Mouse (Mus musculus) fibroblast of lung, adult 2 months (primary cell): ENCODE results near the gene Mrpl9.
A peak's percentile ranks its signal among the peaks of the same experiment; 100 is the strongest.

ENCODE experiments used
- DNase-seq: peaks from one replicate; pipeline ENCODE4 v3.0.0-alpha.2; 2011; ENCODE audit warnings: low read depth

Mrpl9 gene

DNA sequence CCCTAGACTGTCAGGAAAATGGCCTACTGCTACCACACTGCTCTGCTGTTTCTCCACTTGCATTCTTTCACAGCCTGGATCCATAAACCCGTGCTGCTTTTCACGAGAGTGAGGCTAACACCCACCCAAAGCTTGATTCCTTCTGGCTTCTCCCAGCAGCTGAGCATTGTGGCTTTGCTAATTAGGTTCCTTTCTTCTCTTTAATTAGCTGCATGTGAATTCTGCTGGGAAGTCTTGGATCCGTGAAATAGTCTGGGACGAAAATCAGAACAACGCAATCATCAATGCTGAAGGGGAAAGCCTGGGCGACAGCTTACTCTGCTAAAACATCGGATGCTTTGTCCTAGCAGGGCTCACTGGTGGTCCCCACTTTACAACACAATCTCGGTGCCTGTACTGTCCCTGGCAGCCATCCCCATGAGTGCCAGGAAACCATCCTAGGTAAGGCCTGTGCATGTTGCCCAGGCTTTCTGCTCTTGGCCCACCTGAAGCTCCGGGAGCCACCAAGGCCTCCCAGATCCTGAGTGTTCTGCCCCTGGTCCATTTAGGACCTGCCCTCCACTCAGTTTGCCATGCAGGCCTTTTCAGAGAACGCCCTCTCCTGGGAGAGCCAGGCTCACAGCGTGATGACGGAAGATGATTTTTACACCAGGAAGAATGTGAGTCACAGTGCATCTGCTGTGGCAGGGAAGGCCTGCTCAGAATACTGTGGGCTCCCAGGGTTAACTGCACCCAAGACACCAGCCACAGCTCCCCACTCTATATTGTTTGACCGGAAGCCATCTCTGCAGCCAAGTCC, 22.7 kb downstream of the Mrpl9 start:
- no peak for DNase-seq

DNA sequence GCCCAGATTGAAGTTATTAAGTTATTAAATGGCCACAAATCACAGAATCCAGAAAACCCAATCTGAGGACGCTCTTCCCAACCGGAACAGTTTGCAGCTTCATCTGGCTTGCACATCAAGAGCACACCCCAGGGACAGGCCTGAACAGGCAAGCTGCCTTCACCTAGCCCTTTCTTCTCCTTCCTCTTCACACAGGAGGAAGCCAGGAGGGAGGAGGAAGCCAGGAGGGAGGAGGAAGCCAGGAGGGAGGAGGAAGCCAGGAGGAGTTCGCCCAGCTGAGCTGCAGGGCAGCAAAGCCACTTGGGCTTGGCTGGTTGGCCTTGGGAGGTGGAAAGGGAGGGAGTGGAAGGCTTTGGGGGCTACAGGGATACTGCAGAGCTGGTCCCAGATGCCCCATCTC, 25.8 kb downstream of the Mrpl9 start:
- DNase-seq = no peak

DNA sequence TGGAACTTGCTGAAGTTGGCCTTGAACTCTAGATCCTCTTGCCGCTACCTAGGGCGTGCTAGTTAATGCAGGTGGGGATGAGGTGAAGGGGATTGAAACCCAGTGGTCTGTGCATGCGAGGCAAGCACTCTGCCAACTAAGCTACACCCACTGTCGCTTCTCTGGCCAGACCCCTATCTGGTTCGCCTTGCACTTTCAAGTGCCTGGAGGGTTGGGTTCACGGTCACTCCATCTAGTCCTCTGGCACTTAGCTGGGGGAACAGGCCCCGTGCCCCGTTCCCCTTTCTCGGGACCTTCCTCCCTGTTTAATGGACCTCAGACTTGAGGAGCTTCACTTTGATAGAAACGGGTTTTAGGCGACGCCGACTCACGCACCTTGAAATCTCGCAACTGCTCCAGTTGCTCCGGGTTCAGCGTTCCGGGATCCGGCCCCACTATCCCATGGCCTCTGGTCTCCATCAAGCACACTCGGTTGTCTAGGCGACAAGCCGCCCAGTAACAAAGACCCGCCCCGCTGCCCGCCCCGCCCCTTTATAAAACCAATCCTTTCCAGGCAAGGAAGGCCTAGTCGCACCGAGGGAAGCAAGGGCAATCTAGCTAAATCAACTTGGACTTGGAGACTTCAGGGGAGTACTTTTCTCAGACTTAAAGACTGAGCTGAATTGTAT, 29.5 kb downstream of the Mrpl9 start:
- DNase-seq = no peak

GRCm38 (mm10) chr3:94473115-94473505, 30.0 kb downstream of the Mrpl9 start:
- DNase-seq = no peak

GRCm38 (mm10) chr3:94473567-94474232, 30.6 kb downstream of the Mrpl9 start:
- DNase-seq = no peak

GRCm38 (mm10) chr3:94476301-94477035, 33.4 kb downstream of the Mrpl9 start:
- DNase-seq = no peak

- DNase-seq = no peak
Observed at GRCm38 (mm10) chr3:94477444-94477843, 34.3 kb downstream of the Mrpl9 start.

DNA sequence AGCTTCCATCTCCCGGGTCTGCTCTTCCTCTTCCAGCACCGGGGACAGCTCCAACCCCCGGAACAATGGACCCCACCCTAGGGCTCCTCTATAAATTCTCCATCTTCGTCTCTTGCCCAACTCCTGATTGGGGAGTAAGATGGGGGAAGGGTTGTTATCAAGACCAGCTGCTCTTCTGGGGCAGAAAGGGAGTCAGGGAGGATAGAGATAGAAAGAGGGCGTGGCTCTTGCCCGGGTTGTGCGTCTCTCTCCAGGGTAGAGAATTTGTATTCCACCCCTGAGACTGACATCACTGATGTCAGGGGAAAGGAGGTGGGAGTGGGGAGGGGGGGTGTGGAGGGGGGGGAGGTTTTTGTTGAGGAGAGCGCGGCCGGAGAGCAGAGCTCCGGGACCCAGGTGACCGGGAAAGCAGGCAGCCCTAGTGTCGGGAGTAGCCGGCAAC, 34.9 kb downstream of the Mrpl9 start, which contains the start of gene Celf3:
Celf3 (plus strand) TSS at position 315 of the 442 bp plus-strand sequence.
- no peak for DNase-seq

DNA sequence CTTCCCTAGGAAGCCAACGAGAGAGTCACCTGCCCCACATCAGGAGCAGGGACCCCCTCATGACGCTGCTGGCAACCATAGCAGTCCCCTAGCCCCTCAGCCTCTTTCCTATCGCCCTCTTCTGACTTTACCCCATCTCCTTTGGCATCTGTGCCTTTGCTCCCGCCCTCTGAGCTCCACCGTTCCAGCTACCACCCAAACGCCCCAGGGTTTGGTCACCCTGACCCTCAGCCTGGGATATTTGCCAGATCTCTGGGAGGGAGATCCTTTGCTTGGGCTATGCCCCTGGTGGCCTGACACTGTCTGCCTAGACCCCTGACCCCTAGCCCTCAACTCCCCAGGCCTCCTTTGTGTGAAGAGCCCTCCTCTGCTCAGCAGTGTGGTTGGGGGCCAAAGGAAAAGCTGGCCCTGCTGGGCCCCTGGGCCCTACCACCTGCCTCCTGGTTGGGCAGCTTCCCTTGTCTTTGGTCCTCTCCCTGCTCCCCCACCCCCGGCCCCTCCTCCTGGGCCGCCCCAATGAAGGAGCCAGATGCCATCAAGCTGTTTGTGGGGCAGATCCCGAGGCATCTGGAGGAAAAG, 35.6 kb downstream of the Mrpl9 start:
- no peak for DNase-seq

GRCm38 (mm10) chr3:94479564-94479963, 36.4 kb downstream of the Mrpl9 start:
- no peak for DNase-seq

- DNase-seq = no peak
Observed at GRCm38 (mm10) chr3:94480291-94480884, 37.3 kb downstream of the Mrpl9 start, which contains the start of gene Riiad1. Gene Riiad1, minus strand, starts transcription at chr3:94480341.

GRCm38 (mm10) chr3:94481429-94481828, 38.3 kb downstream of the Mrpl9 start:
- no peak for DNase-seq

GRCm38 (mm10) chr3:94482764-94483385, 39.8 kb downstream of the Mrpl9 start:
- DNase-seq = peak; percentile 79

DNA sequence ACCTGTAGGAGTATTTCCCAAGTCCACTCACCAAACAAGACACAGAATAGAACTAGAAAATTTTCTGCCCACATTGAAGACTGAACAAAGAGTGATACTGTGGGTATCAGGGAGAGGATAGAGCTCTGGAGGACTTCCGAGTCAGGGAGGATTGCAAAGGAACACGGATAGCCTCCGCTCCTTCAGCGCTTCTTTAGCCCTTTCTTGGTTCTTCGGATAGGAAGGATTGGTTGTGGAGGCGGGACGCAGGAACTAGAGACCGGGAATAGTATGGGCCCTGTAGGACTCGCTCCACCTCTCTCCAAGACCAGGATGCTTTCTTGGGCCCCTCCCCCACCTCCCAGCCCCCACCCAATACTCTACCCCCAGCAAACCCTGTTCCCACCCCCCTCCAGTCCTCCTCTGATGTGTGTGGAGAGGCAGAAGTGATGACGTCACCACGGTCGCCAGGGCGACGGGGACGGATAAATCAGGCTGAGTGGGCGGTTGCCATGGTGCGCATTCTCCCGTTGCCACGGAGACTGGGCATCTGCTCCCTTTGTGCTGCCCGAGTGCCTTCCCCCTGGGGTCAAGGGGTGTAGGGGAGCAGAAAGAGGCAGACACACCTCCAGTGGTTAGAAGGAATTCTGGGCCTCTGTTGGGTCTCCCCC, 40.8 kb downstream of the Mrpl9 start:
- DNase-seq = no peak

DNA sequence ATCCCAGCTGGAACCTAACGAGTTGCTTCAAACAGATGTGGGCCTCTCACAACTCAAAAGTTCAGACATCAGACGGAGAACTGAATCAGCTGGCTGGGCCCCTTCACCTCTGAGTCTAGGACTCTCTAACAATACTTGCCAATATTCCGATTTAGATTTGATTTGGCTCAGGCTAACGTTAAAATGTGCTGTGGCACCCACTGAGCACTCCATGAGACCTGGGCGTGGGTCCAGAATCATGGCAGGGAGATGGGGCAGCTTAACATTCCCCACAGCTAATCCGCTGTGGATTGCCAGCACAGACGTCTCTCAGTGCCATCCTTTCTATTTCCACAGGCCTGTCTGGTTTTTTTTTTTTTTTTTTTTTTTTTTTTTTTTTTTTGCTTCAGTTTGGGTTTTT, 42.8 kb downstream of the Mrpl9 start:
- DNase-seq = no peak

GRCm38 (mm10) chr3:94487581-94487980, 44.5 kb downstream of the Mrpl9 start:
- no peak for DNase-seq

DNA sequence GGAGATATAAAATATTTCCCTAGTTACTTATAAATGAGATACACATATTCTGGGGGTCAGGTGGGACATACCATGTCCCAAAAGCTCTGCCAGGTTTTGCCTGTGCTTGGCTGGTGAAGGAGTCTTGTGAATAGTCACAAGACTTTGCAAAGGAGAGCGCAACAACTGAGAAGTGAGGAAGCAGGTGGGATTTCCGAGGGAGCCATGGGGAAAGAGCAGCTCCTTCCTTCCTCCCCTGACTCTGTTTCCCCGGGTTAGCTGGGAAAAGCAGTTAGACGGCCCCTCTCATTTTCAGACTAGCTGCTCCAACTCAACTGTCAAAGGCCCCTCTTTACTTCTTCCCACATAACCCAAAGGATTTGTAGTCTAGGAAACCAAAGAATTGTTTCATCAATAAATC, 54.0 kb downstream of the Mrpl9 start:
- DNase-seq = no peak
